Mouse (Mus musculus) retina, adult 2 months (tissue): Measurements from ENCODE around the gene Rbms3.

Experiments
- DNase-seq: peaks from one replicate; pipeline ENCODE4 v3.0.0-alpha.2; 2012; ENCODE audit warnings: low read depth, low spot score

Rbms3 gene

DNA sequence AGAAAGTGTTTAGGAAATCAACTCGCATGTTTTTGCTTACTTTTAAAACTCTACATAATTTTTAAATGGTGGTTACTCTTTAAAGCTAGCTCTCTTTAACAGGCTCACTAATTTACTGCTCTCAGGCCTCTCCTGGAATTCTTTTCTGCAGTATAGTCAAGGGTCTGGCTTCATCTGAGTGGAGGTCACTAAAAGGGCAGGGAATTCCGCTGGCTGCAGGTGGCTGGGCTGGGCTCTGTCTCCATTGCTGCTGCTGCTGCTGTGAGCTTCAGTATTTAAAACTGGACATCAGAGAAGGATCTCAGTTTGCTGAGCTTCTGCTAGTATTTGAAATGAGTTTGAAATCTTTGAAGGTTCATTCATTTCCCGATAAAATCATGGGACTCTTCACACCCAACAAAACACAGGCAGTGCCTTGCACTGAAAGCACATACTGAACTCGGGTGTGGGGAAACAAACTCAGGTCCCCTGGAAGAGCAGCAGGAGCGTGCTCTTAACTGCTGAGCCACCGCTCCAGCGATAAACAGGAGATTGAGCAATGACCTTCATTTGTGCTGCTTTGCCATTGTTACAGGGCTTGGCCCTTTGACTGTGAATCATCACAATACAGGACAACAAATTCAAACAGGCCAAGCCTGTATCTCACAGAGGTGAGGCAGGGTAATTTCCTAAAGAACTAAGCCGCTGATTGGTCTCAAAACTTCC is 990.0 kb downstream of the Rbms3 start:
- no peak for DNase-seq

DNA sequence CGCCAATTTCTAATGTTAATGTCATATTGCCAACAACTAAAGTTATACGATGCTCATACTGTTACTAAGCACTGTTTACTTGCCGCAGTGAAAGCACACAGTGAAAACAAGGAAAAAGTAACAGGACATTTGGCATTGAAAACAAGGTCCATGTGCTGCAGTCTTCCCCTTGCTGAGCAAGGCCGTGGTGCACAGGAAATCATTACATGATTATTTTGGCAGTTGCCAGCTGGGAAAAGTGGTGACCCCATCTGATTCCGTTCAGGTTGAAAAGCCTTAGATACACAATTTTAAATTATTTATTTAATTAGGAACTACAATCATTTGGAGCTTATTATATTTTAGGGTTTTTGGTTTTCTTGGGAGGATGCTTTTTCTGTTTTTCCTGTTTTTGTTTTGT is 995.9 kb downstream of the Rbms3 start:
- no peak for DNase-seq

- no peak for DNase-seq
These were observed 996.6 kb downstream of the Rbms3 start for GRCm38 (mm10) chr9:116633075-116633474.

GRCm38 (mm10) chr9:116631816-116632215 is 997.9 kb downstream of the Rbms3 start:
- no peak for DNase-seq

GRCm38 (mm10) chr9:116630805-116631204 is 998.9 kb downstream of the Rbms3 start:
- DNase-seq: no peak

DNA sequence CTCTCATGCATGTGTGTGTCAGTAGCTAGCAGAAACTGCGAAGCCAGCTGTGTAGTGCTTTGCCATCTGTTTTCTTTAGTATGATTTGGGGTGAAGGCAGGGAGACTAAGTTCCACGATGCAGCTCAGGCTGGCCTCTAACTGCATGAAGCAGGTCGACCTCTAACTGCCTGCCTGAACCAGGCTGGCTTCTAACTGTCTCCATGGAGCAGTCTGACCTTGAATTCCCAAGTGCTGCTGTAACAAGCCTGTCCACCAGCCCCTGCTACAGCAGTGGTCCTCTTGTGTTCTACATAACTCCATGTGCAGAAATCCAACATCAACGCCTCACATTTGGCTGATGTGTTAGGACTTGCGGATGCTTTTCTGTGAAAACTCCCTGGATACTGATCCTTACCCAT is 1009.3 kb downstream of the Rbms3 start:
- DNase-seq: no peak

DNA sequence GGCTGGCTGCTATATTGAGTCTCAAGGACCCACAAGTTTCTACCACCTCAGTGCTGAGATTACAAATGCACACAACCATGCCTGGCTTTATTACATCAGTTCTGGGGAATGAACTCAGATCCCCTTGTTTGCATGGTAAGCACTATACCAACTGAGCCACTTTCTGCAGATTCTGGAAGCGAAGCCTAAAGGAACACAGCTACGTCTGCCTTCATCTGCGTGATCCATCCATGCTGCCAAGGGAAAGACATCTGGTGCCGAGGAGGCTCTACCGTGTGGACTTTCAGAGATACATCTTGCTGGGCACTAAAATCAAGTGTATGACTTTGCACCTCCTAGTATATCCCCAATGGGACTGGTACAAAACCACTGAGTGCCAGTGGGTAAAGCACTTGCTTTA is 1010.8 kb downstream of the Rbms3 start:
- DNase-seq: no peak

DNA sequence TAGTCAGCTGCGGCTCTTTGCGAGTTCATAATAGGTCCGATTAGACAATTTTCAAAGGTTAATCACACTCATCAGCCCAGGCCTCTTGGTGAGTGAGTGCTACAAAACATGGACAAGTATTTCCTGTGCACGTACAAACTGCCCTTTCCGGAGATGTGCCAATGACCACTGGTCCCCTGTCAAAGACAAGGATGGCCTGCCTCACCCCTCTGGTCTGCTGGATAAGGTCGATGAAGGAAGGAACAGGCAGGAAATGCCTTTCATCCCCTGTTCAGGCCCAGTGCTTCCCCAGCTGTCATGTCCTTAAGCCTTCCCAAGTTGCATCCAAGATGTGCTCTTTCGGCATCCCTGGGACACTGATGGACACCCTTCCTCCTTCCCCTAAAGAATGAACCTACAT is 1016.4 kb downstream of the Rbms3 start:
- no peak for DNase-seq

GRCm38 (mm10) chr9:116596046-116596445 is 1033.7 kb downstream of the Rbms3 start:
- no peak for DNase-seq

DNA sequence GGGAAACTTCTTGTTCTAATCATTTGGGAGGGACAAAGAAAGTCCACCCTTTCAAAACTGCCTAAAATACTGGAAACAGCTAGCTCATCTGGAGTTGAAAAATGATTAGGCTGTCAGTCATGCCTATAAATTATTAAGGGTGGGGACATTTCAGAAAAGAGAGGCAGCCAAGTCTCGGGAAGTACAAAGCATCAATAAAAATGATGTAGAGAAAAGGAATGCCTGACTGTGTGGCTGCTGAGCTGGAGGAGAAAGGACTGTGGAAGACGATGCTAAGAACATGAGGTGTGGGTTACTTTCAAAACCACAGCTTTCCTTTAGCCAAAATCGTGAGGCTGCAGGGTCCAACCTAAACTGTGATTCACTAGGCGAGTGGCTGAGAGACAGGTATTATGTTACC is 1037.2 kb downstream of the Rbms3 start:
- DNase-seq: no peak

GRCm38 (mm10) chr9:116591071-116591470 is 1038.6 kb downstream of the Rbms3 start:
- no peak for DNase-seq

- DNase-seq: no peak
These were observed 1060.0 kb downstream of the Rbms3 start for GRCm38 (mm10) chr9:116569680-116570079.

- DNase-seq: no peak
These were observed 1063.0 kb downstream of the Rbms3 start for GRCm38 (mm10) chr9:116566711-116567110.

GRCm38 (mm10) chr9:116557781-116558180 is 1071.9 kb downstream of the Rbms3 start:
- no peak for DNase-seq

DNA sequence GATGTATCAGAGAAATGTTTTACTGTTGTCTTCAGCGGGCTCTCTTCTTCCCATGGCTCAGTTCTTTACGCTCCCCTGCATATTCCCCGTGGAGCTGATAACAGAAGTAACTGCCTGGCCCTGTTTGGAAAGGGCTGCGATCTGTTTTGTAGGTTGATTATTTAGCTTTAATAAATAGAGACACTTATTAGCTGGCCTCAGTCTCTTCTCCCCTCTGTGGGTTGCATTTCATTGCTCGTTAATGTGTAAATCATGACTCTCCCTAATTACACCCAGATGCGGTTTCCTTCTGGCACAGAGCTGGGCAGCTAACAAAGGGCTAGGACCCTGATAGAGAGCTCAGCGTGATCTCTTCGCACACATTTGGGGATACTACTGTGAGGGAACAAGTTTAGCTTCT is 1073.1 kb downstream of the Rbms3 start:
- no peak for DNase-seq

- DNase-seq: no peak
These were observed 1076.5 kb downstream of the Rbms3 start for GRCm38 (mm10) chr9:116553181-116553580.

- DNase-seq: no peak
These were observed 1083.6 kb downstream of the Rbms3 start for GRCm38 (mm10) chr9:116546156-116546555.

- DNase-seq: no peak
These were observed 1086.9 kb downstream of the Rbms3 start for GRCm38 (mm10) chr9:116542793-116543192.

- DNase-seq: no peak
These were observed 1087.7 kb downstream of the Rbms3 start for GRCm38 (mm10) chr9:116541976-116542375.

- DNase-seq: no peak
These were observed 1094.0 kb downstream of the Rbms3 start for GRCm38 (mm10) chr9:116535709-116536108.

DNA sequence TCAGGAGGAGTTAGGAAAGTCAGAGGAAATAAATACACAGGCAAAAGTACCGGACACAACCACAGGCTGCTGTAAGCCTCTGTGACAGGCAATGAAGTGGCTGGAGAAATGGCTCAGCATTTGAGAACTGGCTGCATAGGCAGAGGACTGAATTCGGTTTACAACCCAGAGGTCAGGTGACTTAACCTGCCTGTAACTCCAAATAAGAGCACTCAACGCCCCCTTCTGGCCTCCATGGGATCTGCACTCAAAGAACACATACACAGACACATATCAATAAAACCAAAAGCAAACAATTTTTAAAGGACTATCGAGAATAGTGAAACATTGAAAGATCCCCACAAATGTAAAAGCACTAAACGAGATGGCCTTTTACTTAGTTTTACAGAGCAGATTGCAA is 1096.3 kb downstream of the Rbms3 start:
- DNase-seq: no peak

DNA sequence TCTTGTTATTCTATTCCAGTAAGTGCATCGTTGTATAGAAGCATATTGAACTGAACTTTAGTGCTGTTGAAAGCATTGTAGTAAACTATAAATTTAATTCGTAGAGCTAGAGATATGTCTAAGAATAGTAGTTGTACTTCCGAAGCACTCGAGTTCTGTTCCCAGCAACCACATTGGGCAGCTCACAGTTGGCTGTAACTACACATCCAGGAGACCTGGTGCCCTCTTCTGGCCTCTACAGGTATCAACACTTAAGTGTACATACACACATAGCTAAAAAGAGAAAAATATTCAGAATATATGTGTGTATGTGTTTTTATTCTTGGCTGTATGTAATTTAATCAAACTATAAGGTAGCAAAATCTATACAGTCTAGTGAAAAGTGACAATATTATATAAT is 1098.6 kb downstream of the Rbms3 start:
- DNase-seq: no peak

DNA sequence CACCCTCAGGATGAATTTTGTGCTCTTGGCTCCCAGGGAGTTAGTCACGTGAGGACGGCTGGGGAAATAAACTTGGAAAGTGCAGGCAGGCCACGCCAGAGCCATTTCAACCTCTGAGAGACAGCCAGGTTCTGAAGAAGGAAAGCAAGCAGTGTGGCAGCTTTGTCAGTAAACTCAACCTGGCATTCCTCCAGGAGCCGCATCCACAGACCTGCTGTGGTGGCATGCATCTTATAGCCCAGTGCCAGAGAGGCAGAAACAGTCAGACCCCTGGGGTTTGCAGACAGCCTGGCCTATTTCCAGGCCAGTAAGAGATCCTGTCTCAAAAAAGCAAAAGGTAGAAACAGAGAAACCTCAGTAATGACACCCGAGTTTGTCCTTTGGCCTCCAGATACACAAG is 1105.3 kb downstream of the Rbms3 start:
- no peak for DNase-seq
